Mouse (Mus musculus) stomach, embryonic 14.5 days (tissue): ENCODE measurements at regions not wholly inside any gene's neighbourhood (a gene's known extent, or its start where the extent isn't known, plus 50 kb on each side); places are given as distances from the start of the nearest gene placed in this dataset. TPM values are rescaled to one million over a fixed set of nuclear protein-coding genes. Genes with fewer than 3 reads are reported as not detected.

Experiments
- microRNA-seq: library from miRNA; unstranded; fragments of <30 nt; microRNA quantifications from one replicate; pipeline ENCODE4, GENCODE M21; 2016

Small RNAs in the stretch of these regions (microRNA-seq; reads per million reads assigned to microRNA genes)
- gene Gm24923 (not detected), gene Mir344-2 (not detected), gene Mir344f (3.1 reads per million, percentile 6 among the genes with 10 or more reads in this experiment), gene Mir344g (not detected), gene Mir344i (1.0 reads per million)
